Mouse (Mus musculus) midbrain, embryonic 15.5 days (tissue): ENCODE data around the gene Nav3. TPM values are rescaled to one million over a fixed set of nuclear protein-coding genes. Genes with fewer than 3 reads are reported as not detected.
A peak's percentile ranks its signal among the peaks of the same experiment; 100 is the strongest.

Source experiments
- ATAC-seq: fragments of 200-750 bp; cut with Nextera tagmentation; replicated peaks from 2 replicates; pipeline ENCODE4 v1.8.0; 2017; ENCODE audit warnings: moderate TSS enrichment
- H3K27ac ChIP-seq: fragments of 300-500 bp; sonication (generic); 2 replicates; pipeline ENCODE4 v1.5.1; 2015; ENCODE audit warnings: mild to moderate bottlenecking, inconsistent platforms
- H3K27me3 ChIP-seq: fragments of 300-500 bp; sonication (generic); replicated peaks from 2 replicates; pipeline ENCODE4 v1.6.1; 2015; ENCODE audit warnings: inconsistent platforms
- H3K36me3 ChIP-seq: fragments of 300-500 bp; sonication (generic); replicated peaks from 2 replicates; pipeline ENCODE4 v1.6.1; 2015; ENCODE audit warnings: inconsistent platforms
- H3K4me1 ChIP-seq: fragments of 300-500 bp; sonication (generic); 2 replicates; pipeline ENCODE4 v1.6.1; 2015; ENCODE audit warnings: inconsistent platforms
- H3K4me2 ChIP-seq: fragments of 300-500 bp; sonication (generic); 2 replicates; pipeline ENCODE4 v1.6.1; 2015; ENCODE audit warnings: inconsistent platforms, mild to moderate bottlenecking, moderate library complexity
- H3K4me3 ChIP-seq: fragments of 300-500 bp; sonication (generic); 2 replicates; pipeline ENCODE4 v1.5.1; 2015; ENCODE audit warnings: mild to moderate bottlenecking, inconsistent platforms
- H3K9ac ChIP-seq: fragments of 300-500 bp; sonication (generic); 2 replicates; pipeline ENCODE4 v1.6.1; 2015; ENCODE audit warnings: mild to moderate bottlenecking, inconsistent platforms
- H3K9me3 ChIP-seq: fragments of 300-500 bp; sonication (generic); 2 replicates; pipeline ENCODE4 v1.6.1; 2016; ENCODE audit warnings: inconsistent platforms
- WGBS: fragments of 180-500 bp; shearing (Covaris S2); methylation state at CpG from one replicate; pipeline ENCODE4 v1.1.7; 2015; ENCODE audit warnings: mixed read lengths; 5-methylcytosine and 5-hydroxymethylcytosine counted together
- polyA plus RNA-seq: library from polyadenylated mRNA; unstranded; fragments of >200 nt; fragmentation: Nextera tagmentation; extraction: Ambion mirVana; gene quantifications from 2 replicates; pipeline ENCODE4 v1.2.1, GENCODE M21; 2015

The Nav3 gene
- polyA plus RNA-seq, 1 experiment from 2014 or later: 27.0 TPM

- H3K27ac ChIP-seq: no peak overlapping the region
- H3K4me1 ChIP-seq: no peaks in the 10 kb centered on the region
- no peak overlapping the region for H3K9ac ChIP-seq
- H3K4me2 ChIP-seq: no peak overlapping the region
- 72% methylated on average over 7 of the region's 7 CpGs for WGBS
- no peaks in the 10 kb centered on the region for H3K27me3 ChIP-seq
- no peak overlapping the region for H3K4me3 ChIP-seq
- no peak for ATAC-seq
- no peaks in the 10 kb centered on the region for H3K36me3 ChIP-seq
- H3K9me3 ChIP-seq: no peaks in the 10 kb centered on the region
These were observed 103.9 kb downstream of the Nav3 start for GRCm38 (mm10) chr10:110352148-110352547.

DNA sequence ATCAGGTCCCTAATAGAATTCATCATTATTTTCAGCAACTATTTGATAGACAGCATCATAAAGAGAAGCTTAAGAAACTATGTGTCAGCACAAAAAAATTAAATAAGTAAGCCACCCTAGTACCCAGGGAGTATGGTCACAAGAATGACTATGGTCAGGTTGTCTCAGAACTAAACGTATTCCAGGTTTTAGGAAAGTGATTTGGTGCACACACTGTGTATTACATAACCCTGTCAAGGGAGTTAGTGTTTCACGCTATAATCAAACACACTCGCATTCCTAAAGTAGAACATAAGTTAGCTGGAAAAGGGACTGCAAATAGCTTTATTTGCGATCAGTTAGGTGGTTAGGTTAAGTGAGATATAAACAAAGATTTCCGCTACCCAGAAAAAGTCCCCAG is 126.0 kb downstream of the Nav3 start:
- H3K36me3 ChIP-seq: no peaks in the 10 kb centered on the region
- H3K27me3 ChIP-seq: no peaks in the 10 kb centered on the region
- no peak overlapping the region for H3K9ac ChIP-seq
- no peaks in the 10 kb centered on the region; the same call in 1 of the 2 replicates for H3K4me1 ChIP-seq
- 93% methylated on average over 5 of the region's 5 CpGs for WGBS
- ATAC-seq: no peak
- H3K27ac ChIP-seq: no peak overlapping the region
- no peak overlapping the region for H3K4me3 ChIP-seq
- no peaks in the 10 kb centered on the region for H3K9me3 ChIP-seq
- no peak overlapping the region for H3K4me2 ChIP-seq

DNA sequence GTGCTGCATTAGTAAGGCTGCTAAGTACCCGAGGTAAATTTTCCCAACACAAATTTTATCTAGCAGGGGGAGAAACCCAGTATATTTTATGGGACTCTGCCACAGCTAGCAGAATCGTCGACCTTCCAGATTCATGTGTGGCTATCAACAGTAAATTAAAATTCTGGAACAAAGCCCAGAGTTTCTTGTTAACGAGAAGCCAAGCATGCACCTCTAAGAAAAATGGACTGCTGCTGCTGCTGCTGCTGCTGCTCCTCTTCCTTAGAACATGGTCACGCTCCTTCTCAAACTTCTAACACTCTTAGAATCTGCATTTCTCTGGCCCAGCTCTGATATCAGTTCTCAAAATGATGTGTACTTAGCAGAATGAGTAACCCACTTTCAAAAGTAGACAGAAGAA is 126.4 kb downstream of the Nav3 start:
- H3K9ac ChIP-seq: no peak overlapping the region
- no peak overlapping the region for H3K27ac ChIP-seq
- H3K36me3 ChIP-seq: no peaks in the 10 kb centered on the region
- no peaks in the 10 kb centered on the region; the same call in 1 of the 2 replicates for H3K4me1 ChIP-seq
- no peak overlapping the region for H3K4me3 ChIP-seq
- H3K9me3 ChIP-seq: no peaks in the 10 kb centered on the region
- H3K4me2 ChIP-seq: no peak overlapping the region
- ATAC-seq: no peak
- WGBS: 58% methylated on average over 5 of the region's 5 CpGs
- H3K27me3 ChIP-seq: no peaks in the 10 kb centered on the region

- H3K9me3 ChIP-seq: no peaks in the 10 kb centered on the region
- no peak overlapping the region for H3K9ac ChIP-seq
- no peak overlapping the region for H3K4me3 ChIP-seq
- WGBS: 51% methylated on average over 6 of the region's 6 CpGs
- no peak overlapping the region for H3K27ac ChIP-seq
- no peaks in the 10 kb centered on the region for H3K27me3 ChIP-seq
- no peak overlapping the region for H3K4me2 ChIP-seq
- no peaks in the 10 kb centered on the region; the same call in 1 of the 2 replicates for H3K4me1 ChIP-seq
- H3K36me3 ChIP-seq: no peaks in the 10 kb centered on the region
- no peak for ATAC-seq
These were observed 133.8 kb downstream of the Nav3 start for GRCm38 (mm10) chr10:110322082-110322632.

DNA sequence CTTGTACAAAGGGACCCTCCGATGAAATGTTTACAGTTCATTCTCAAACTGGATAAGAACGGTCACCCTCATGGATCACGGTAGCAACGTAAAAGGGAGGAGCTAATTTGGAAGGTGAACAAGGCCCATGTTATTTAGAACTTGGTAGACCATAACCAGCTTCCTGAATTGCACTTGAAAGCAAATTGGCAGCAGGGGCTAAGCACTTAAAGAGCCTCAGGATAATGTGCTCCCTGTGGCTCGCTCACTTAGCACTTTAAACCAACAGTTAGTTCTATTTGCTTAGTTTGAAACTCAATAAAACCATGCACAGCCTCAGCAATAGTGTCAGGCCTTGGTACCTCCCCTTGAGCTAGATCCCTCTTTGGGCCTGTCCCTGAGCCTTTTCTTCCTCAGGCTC is 138.7 kb downstream of the Nav3 start:
- H3K4me1 ChIP-seq: peaks cover 12% of the 10 kb centered on the region
- no peak overlapping the region for H3K27ac ChIP-seq
- no peaks in the 10 kb centered on the region for H3K36me3 ChIP-seq
- no peaks in the 10 kb centered on the region for H3K27me3 ChIP-seq
- H3K4me3 ChIP-seq: no peak overlapping the region
- ATAC-seq: no peak
- no peak overlapping the region for H3K4me2 ChIP-seq
- WGBS: 73% methylated on average over 5 of the region's 5 CpGs
- no peak overlapping the region for H3K9ac ChIP-seq
- H3K9me3 ChIP-seq: no peaks in the 10 kb centered on the region

GRCm38 (mm10) chr10:110314525-110314924 is 141.5 kb downstream of the Nav3 start:
- ATAC-seq: no peak; the same call in 1 of the 2 replicates
- Histone ChIP-seq H3K4me3 (no peak overlapping the region), H3K36me3 (no peaks in the 10 kb centered on the region), H3K9me3 (no peaks in the 10 kb centered on the region), H3K27ac (0 out of 2 replicates have a peak overlapping the region, but pooled peaks have one; percentile 4), H3K27me3 (no peaks in the 10 kb centered on the region), H3K9ac (no peak overlapping the region), H3K4me1 (peaks cover 12% of the 10 kb centered on the region), H3K4me2 (no peak overlapping the region)
- WGBS: 43% methylated on average over 5 of the region's 5 CpGs

DNA sequence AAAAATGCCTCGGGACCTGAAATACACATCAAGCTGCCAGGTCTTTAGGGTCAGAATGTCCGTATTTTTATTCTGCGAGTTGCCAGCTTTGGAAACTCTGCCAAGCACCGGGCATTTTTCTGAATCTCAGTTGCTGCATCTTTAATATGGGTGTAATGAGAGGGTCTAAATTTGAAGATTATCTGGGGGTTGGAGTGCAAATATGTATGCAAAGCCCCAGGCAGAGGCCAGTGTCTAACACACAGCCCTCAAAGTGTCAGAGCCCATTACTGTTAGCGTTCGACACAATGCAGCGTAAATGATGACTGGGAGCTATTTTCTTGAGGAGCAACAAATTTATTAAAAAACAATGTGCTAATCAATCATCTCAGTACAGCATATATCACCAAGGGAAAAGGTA is 142.0 kb downstream of the Nav3 start:
- H3K36me3 ChIP-seq: no peaks in the 10 kb centered on the region
- H3K4me3 ChIP-seq: no peak overlapping the region
- ATAC-seq: no peak; the same call in 1 of the 2 replicates
- 0 out of 2 replicates have a peak overlapping the region, but pooled peaks have one; percentile 11 for H3K27ac ChIP-seq
- no peak overlapping the region for H3K9ac ChIP-seq
- no peak overlapping the region for H3K4me2 ChIP-seq
- peaks cover 12% of the 10 kb centered on the region for H3K4me1 ChIP-seq
- 48% methylated on average over 7 of the region's 7 CpGs for WGBS
- no peaks in the 10 kb centered on the region for H3K27me3 ChIP-seq
- no peaks in the 10 kb centered on the region for H3K9me3 ChIP-seq

DNA sequence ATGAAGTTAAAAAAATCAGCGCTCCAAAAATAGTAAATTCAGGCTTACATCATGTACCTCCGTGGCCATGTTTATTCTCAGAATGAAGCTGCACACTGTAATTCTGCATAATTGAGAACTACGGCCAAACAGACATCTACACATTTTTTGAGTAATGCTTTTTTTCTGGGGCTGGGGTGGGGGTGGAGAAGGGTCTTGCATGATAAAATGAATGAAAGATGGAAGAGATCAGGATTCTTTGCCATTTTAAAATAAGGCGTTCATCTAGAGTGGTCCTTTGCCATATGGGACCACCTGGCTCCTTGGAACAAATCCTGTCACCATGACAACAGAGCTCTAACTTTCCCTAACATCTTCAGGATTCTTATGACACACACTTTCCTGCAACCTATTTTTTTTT is 146.5 kb downstream of the Nav3 start:
- Histone ChIP-seq H3K27ac (no peak overlapping the region), H3K4me3 (no peak overlapping the region), H3K36me3 (no peaks in the 10 kb centered on the region), H3K4me1 (peaks cover 9% of the 10 kb centered on the region), H3K9me3 (no peaks in the 10 kb centered on the region), H3K4me2 (no peak overlapping the region), H3K9ac (no peak overlapping the region), H3K27me3 (no peaks in the 10 kb centered on the region)
- no peak for ATAC-seq
- 70% methylated on average over 4 of the region's 4 CpGs for WGBS

- WGBS: 90% methylated on average over 5 of the region's 5 CpGs
These were observed 150.4 kb downstream of the Nav3 start for GRCm38 (mm10) chr10:110305609-110306008.

GRCm38 (mm10) chr10:110290016-110290623 is 165.9 kb downstream of the Nav3 start:
- Histone ChIP-seq H3K4me1 (no peaks in the 10 kb centered on the region), H3K27ac (no peak overlapping the region), H3K9ac (no peak overlapping the region), H3K4me2 (no peak overlapping the region), H3K4me3 (no peak overlapping the region), H3K36me3 (no peaks in the 10 kb centered on the region), H3K27me3 (no peaks in the 10 kb centered on the region), H3K9me3 (no peaks in the 10 kb centered on the region)
- WGBS: 73% methylated on average over 10 of the region's 10 CpGs
- ATAC-seq: no peak

More at GRCm38 (mm10) chr10:110305609-110306008, 150.4 kb downstream of the Nav3 start:
- no peaks in the 10 kb centered on the region for H3K4me1 ChIP-seq
- H3K27ac ChIP-seq: no peak overlapping the region
- ATAC-seq: no peak
- no peak overlapping the region for H3K4me3 ChIP-seq
- H3K27me3 ChIP-seq: no peaks in the 10 kb centered on the region
- H3K36me3 ChIP-seq: no peaks in the 10 kb centered on the region
- no peaks in the 10 kb centered on the region for H3K9me3 ChIP-seq
- no peak overlapping the region for H3K9ac ChIP-seq
- H3K4me2 ChIP-seq: no peak overlapping the region

- Histone ChIP-seq H3K9me3 (no peaks in the 10 kb centered on the region), H3K4me3 (no peak overlapping the region), H3K36me3 (no peaks in the 10 kb centered on the region), H3K4me1 (no peaks in the 10 kb centered on the region), H3K27me3 (no peaks in the 10 kb centered on the region), H3K27ac (no peak overlapping the region), H3K4me2 (no peak overlapping the region), H3K9ac (no peak overlapping the region)
- WGBS: 84% methylated on average over 3 of the region's 3 CpGs
- no peak for ATAC-seq
These were observed 172.1 kb downstream of the Nav3 start for GRCm38 (mm10) chr10:110283879-110284278.

GRCm38 (mm10) chr10:110272818-110273217 is 183.2 kb downstream of the Nav3 start:
- WGBS: 71% methylated on average over 2 of the region's 2 CpGs
- Histone ChIP-seq H3K9me3 (no peaks in the 10 kb centered on the region), H3K27me3 (no peaks in the 10 kb centered on the region), H3K27ac (no peak overlapping the region), H3K9ac (no peak overlapping the region), H3K4me3 (no peak overlapping the region), H3K4me2 (no peak overlapping the region), H3K36me3 (no peaks in the 10 kb centered on the region), H3K4me1 (no peaks in the 10 kb centered on the region)
- no peak for ATAC-seq

- Histone ChIP-seq H3K4me3 (no peak overlapping the region), H3K27me3 (no peaks in the 10 kb centered on the region), H3K4me1 (no peaks in the 10 kb centered on the region), H3K4me2 (no peak overlapping the region), H3K36me3 (no peaks in the 10 kb centered on the region), H3K9ac (no peak overlapping the region), H3K9me3 (no peaks in the 10 kb centered on the region), H3K27ac (no peak overlapping the region)
- 91% methylated on average over 1 of the region's 1 CpGs for WGBS
- no peak for ATAC-seq
These were observed 185.4 kb downstream of the Nav3 start for GRCm38 (mm10) chr10:110270561-110270960.
